Mouse (Mus musculus) heart, postnatal 14 days (tissue): Measurements from ENCODE around the gene 4930505A04Rik. TPM values are rescaled to one million over a fixed set of nuclear protein-coding genes. Genes with fewer than 3 reads are reported as not detected.
A peak's percentile ranks its signal among the peaks of the same experiment; 100 is the strongest.
"Not testable (repeated sequence)": the region's sequence is repeated elsewhere in the genome, so short reads cannot be mapped to it uniquely, and the experiment has no call there.

Experiments
- DNase-seq, 2 experiments: peaks; one replicate each; pipeline ENCODE4 v3.0.0; 2021 to 2022
- intact Hi-C: fragments of 180-260 bp; cut with DNase I; formaldehyde crosslinking; loops from one replicate; pipeline ENCODE4 v1.15.1; 2025
- long read RNA-seq, 2 experiments: library from polyadenylated mRNA; stranded (forward); transcript quantifications; one replicate each; pipeline ENCODE4 v2.0.0; 2021
- total RNA-seq, 2 experiments: library from RNA; stranded (reverse); gene quantifications; 2 replicates each; pipeline ENCODE4 v1.2.3; 2021

The 4930505A04Rik gene
- total RNA-seq: not detected
- long read RNA-seq, experiment 1: 0 reads
- long read RNA-seq, experiment 2: 0 reads

DNA sequence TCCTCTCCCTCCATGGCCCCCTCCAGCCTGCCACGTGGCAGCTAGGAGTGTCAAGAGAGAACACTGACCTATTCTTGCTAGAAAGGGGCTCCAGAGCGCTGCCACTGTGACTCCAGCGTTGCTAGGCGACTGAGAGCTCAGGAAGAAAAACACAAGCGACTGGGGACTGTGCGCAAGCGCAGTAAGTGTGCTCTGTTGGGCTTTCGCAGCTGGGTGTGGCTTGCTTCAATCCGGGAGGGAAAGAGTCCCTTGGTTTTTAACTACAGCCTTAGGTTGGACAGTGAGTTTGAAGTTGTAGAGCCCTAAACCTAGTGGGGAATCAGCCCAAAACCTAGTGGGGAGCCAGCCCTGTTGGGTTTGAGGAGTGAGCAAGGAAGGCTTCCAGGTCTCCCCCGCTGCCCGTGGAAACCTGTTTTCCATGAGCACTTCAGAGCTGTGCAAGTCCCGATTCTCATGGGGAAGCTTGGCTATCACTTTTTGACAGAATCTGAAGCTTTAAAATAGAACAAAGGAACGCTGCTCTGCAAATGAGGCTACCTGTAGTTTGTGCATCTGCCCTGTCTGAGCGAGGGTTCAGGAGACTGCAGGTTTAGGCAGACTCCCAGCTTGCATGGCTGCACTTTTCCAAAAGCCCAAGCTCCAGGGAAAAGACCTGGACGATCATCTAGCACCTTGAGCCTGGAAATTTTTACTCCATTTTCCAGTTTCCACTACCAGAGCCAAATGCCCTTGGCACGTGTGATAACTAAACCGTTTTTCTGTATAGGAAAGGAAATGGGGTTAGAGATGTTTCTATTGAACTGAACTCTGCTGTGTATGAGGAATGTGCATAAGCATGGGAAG is at the start of gene 4930505A04Rik:
TSS of gene 4930505A04Rik (minus strand) at position 77 of the 843 bp plus-strand sequence.
- peak; percentile 87 to 88 for DNase-seq
- intact Hi-C loops: loop anchor here (5.0 to 10.0 kb wide), 2 partner anchors 173 to 205 kb away; partner anchors contain the start of genes Acyp2 and Sptbn1

DNA sequence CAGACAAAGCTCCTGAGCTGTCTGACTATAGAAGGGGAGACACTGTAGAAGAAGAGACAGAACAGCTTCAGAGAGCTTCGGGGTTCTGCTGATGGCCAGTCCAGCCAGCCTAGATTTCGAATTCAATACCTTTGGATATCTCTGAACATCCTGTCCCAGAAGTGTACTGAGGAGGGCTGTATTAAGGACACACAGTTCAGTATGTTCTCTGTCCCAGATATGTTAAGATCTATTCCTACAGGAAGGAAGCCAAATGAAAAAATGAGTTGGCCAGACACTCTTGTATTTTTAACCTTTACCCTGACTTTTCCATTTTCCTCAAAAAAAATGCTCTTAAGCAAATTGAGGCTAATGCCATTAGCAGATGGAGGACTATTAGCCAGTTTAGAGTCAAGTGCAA is 45.5 kb upstream of the 4930505A04Rik start:
- intact Hi-C loops: no loop called here
- peak in 1 of 2 experiments; percentile 5 for DNase-seq

DNA sequence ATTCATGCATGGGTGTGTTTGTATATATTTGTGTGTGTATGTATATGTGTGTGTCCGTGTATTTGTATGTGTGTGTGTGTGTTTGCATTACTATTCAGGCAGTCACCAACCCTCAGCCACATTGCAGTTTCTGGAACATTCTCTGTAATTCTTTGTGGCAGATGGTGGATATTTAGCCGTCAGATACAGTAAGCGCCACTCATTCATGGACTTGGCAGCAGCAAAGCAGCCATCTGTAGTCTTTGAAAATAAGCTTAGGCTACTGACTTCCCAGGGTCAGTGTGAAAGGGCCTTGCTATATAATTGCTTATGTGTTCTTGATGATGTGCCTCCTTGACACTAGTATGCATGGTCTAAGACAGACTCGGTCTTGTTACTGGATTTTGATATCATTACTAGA is 36.6 kb upstream of the 4930505A04Rik start:
- intact Hi-C loops: no loop called here

GRCm38 (mm10) chr11:30498738-30499355 is 27.2 kb upstream of the 4930505A04Rik start:
- intact Hi-C loops: no loop called here
- no peak for DNase-seq

More for the DNA sequence above, 36.6 kb upstream of the 4930505A04Rik start:
- no peak for DNase-seq

DNA sequence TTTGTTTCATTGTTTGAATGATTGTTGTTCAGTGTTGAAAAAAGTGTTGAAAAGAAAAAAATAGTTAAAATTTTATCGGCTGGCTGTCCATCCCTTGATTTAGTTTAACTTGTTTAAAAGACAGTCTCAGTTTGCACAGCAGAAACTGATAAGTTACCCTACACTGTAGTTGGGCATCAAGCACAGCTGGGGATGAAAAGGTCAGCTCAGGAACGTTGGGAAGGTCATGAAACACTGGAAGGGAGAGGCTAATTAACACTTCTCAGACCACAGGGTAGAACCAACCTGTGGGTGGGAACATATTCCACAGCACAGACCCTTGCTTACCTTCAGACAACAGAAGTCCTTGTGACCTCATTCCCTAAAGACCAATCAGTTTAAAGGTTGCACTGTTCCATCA is 25.5 kb upstream of the 4930505A04Rik start:
- DNase-seq: no peak
- intact Hi-C loops: no loop called here

GRCm38 (mm10) chr11:30491515-30492260 is 20.1 kb upstream of the 4930505A04Rik start:
- intact Hi-C loops: no loop called here
- no peak for DNase-seq

GRCm38 (mm10) chr11:30488183-30488582 is 16.6 kb upstream of the 4930505A04Rik start:
- intact Hi-C loops: no loop called here
- DNase-seq: no peak

- intact Hi-C loops: no loop called here
These were observed 11.7 kb upstream of the 4930505A04Rik start for GRCm38 (mm10) chr11:30483286-30483685.

GRCm38 (mm10) chr11:30471187-30471586 is 440 bp downstream of the 4930505A04Rik start:
- intact Hi-C loops: loop anchor here (5.0 to 10.0 kb wide), 2 partner anchors 174 to 204 kb away; partner anchors contain the start of genes Acyp2 and Sptbn1
- DNase-seq: no peak

More at GRCm38 (mm10) chr11:30483286-30483685, 11.7 kb upstream of the 4930505A04Rik start:
- DNase-seq: no peak

- intact Hi-C loops: no loop called here
- no peak for DNase-seq
These were observed 17.3 kb downstream of the 4930505A04Rik start for GRCm38 (mm10) chr11:30454331-30454730.

DNA sequence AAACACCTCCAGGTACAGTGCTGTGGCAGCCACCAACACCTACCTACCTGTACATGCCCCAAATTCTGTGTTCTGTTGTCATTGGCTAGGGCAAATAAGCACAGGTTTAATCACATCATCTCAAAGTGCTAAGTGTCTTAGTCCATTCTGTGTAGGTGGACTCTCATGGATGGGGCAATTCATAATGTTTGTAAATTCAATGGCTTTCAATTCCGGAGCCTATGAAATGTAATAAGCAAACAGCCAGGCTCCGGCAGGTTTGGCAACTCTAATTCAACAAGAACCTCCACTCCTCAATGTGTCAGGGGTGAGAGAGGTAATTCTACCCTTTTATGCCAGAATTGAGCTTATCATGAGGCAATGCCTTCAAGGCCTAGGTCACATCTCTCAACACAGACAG is 23.5 kb downstream of the 4930505A04Rik start:
- intact Hi-C loops: no loop called here
- no peak for DNase-seq

DNA sequence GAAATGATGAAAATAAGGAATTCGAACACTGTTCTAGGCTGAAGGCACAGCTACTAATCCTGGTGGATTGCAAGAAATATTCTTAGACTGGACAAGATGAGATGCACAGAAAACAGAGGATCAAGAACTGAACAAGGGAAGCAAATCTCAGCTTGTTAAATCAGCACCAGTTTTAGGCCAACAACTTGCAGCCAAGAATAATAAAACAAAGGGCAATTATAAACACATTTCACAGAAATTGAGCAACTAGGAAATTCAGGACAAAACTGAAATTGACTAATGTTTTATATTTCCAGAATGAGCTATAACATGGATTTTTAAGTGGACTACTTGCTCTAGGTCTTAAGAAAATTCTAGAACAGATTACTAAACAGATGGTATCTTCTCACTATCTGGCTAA is 24.1 kb downstream of the 4930505A04Rik start:
- no peak for DNase-seq
- intact Hi-C loops: no loop called here

- intact Hi-C loops, DNase-seq: not testable (repeated sequence)
These were observed 27.3 kb downstream of the 4930505A04Rik start for GRCm38 (mm10) chr11:30444192-30444905.

- intact Hi-C loops: no loop called here
- DNase-seq: no peak
These were observed 27.9 kb downstream of the 4930505A04Rik start for GRCm38 (mm10) chr11:30443746-30444145.

GRCm38 (mm10) chr11:30433256-30433950 is 38.2 kb downstream of the 4930505A04Rik start:
- no peak for DNase-seq
- intact Hi-C loops: no loop called here

DNA sequence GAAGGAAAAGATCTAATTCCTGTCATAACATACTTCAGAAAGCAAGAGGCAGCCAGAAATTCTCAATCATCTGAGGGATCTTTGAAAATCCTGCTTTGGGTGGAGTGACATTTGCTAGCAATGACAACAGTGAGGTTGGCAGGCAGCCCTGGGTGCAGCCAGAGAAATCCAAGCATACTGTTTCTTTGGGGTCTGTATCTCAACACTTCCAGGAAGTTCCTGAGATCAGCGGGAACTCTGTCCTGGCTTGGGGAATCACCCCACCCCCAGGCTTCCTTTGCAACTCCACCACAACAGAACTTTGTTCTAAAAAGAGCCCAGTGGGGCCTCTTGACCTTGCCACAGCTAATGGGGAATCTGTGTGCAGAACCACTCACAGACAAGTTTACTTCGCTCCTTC is 66.0 kb downstream of the 4930505A04Rik start:
- DNase-seq: peak; percentile 77 to 78
- intact Hi-C loops: loop anchor here (5.0 kb wide), 1 partner anchor 138 kb away; the partner anchor contains the start of gene Sptbn1

DNA sequence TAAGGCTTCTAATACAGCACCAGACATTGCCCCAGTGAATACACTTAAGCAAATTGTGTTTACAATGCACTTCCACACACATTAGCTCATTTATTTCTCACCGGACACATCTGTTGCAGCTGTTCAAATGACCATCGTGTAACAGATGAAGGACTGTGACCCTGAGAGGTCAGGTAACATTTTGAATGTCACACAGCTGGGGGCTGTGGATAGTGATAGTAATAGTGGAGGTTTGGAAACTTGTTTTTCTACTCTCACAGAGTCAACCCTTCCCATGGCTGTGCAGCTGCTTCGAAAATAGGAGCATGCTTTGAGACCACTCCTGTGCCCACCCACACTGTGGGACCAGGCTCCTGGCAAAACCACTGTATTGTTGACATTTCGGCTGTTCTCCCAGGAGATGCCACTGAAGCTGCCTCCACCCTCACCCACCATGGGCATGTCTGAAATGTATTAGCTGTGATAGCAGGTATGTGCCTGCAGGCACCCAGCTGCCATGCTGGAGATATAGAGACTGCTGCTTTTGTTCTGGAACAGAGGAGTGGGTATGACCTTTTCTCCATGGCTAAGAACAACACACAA is 66.9 kb downstream of the 4930505A04Rik start:
- peak in 1 of 2 experiments; percentile 3 for DNase-seq
- intact Hi-C loops: loop anchor here (5.0 kb wide), 1 partner anchor 137 kb away; the partner anchor contains the start of gene Sptbn1

DNA sequence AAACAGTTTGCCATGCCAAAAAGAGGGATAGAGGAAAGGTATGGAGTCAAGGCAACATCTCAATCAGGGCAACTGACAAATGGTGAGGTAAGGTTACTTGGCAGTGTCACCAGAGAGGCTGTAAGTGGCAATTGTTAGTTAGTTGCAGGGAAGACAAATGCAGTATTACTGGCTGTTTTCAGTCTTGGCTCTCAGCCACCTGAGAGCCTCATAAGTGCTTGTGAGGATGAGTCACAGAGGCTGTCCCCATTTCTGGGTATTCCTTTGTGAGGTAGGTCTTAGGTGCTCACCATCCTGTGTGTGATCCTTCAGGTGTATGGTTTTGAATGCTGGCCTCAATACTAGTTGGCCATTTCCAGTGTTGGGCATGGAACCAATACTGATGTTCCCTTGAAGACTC is 77.3 kb downstream of the 4930505A04Rik start:
- intact Hi-C loops: no loop called here

GRCm38 (mm10) chr11:30383076-30383475 is 88.6 kb downstream of the 4930505A04Rik start:
- no peak for DNase-seq
- intact Hi-C loops: no loop called here

More for the DNA sequence above, 77.3 kb downstream of the 4930505A04Rik start:
- no peak for DNase-seq
